Mouse (Mus musculus) midbrain, embryonic 12.5 days (tissue): ENCODE measurements at regions not wholly inside any gene's neighbourhood (a gene's known extent, or its start where the extent isn't known, plus 50 kb on each side); places are given as distances from the start of the nearest gene placed in this dataset.

Experiments
- ATAC-seq: fragments of 200-750 bp; cut with Nextera tagmentation; 2 replicates; pipeline ENCODE4 v1.8.0; 2017; ENCODE audit warnings: low read depth, moderate TSS enrichment, moderate library complexity; ENCODE audit not compliant: low FRiP score
- H3K27ac ChIP-seq: fragments of 300-500 bp; sonication (generic); replicated peaks from 2 replicates; pipeline ENCODE4 v1.5.1; 2016; ENCODE audit warnings: mild to moderate bottlenecking
- H3K27me3 ChIP-seq: fragments of 300-500 bp; sonication (generic); 2 replicates; pipeline ENCODE4 v1.6.1; 2016; ENCODE audit warnings: mild to moderate bottlenecking
- H3K36me3 ChIP-seq: fragments of 300-500 bp; sonication (generic); 2 replicates; pipeline ENCODE4 v1.6.1; 2016
- H3K4me1 ChIP-seq: fragments of 300-500 bp; sonication (generic); 2 replicates; pipeline ENCODE4 v1.6.1; 2016
- H3K4me2 ChIP-seq: fragments of 300-500 bp; sonication (generic); replicated peaks from 2 replicates; pipeline ENCODE4 v1.6.1; 2016; ENCODE audit warnings: mild to moderate bottlenecking, moderate library complexity
- H3K4me3 ChIP-seq: fragments of 300-500 bp; sonication (generic); 2 replicates; pipeline ENCODE4 v1.5.1; 2016; ENCODE audit warnings: mild to moderate bottlenecking
- H3K9ac ChIP-seq: fragments of 300-500 bp; sonication (generic); replicated peaks from 2 replicates; pipeline ENCODE4 v1.6.1; 2016; ENCODE audit warnings: mild to moderate bottlenecking, moderate library complexity
- H3K9me3 ChIP-seq: fragments of 300-500 bp; sonication (generic); 2 replicates; pipeline ENCODE4 v1.6.1; 2016; ENCODE audit warnings: mild to moderate bottlenecking
- WGBS: fragments of 180-500 bp; shearing (Covaris S2); methylation state at CpG from one replicate; pipeline ENCODE4 v1.1.7; 2016; 5-methylcytosine and 5-hydroxymethylcytosine counted together

DNA sequence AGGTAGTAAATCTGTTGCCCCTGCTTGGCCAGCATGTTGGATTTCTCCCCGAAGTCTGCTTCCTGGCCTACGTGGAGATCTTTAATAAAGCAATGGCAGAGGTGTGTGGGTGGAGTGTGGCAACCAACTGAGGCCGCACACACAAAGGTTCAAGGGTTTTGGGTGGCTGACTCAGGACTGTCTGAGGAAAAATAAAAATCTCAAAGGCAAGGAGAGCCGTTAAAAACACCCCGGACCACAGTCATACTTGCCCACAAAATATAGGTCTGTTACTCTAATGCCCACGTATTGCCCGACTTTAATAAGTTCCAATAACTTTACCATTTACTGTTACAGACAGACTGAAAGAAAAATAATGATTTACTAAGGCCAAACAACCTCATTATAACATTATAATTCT lies 108.7 kb upstream of the Cdkn2b start:
- no peaks in the 10 kb centered on the region for H3K36me3 ChIP-seq
- no peak for ATAC-seq
- H3K27ac ChIP-seq: no peak overlapping the region
- H3K9me3 ChIP-seq: no peaks in the 10 kb centered on the region
- H3K9ac ChIP-seq: no peak overlapping the region
- H3K4me2 ChIP-seq: no peak overlapping the region
- WGBS: 95% methylated on average over 7 of the region's 7 CpGs
- H3K27me3 ChIP-seq: no peaks in the 10 kb centered on the region
- H3K4me1 ChIP-seq: no peaks in the 10 kb centered on the region
- H3K4me3 ChIP-seq: no peak overlapping the region

- Histone ChIP-seq H3K9me3 (no peaks in the 10 kb centered on the region), H3K4me1 (no peaks in the 10 kb centered on the region), H3K36me3 (no peaks in the 10 kb centered on the region), H3K27ac (no peak overlapping the region), H3K9ac (no peak overlapping the region), H3K4me3 (no peak overlapping the region), H3K27me3 (no peaks in the 10 kb centered on the region), H3K4me2 (no peak overlapping the region)
- ATAC-seq: no peak
- WGBS: 79% methylated on average over 2 of the region's 2 CpGs
Measured at GRCm38 (mm10) chr4:89405624-89406167, 94.9 kb upstream of the Cdkn2b start.

DNA sequence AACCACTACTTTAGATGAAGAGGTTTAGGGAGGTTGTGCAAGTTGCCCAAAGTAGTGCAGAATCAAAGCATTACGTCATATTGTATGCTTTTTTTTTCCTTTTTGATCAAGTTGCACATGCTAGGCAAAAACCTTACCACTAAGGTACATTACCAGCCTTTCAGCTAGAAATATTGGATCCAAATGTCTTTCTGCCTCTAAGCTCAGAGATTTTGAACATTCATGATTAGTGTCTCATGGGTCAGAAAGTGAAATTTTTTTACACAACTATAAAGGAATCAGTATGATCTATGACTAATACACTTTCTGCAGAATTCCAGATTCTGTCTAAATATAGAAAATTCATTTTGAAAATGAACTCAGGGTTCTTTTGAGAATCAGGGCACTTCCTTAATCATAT lies 92.3 kb upstream of the Cdkn2b start:
- Histone ChIP-seq H3K9ac (no peak overlapping the region), H3K27ac (no peak overlapping the region), H3K4me1 (no peaks in the 10 kb centered on the region), H3K9me3 (no peaks in the 10 kb centered on the region), H3K4me2 (no peak overlapping the region), H3K36me3 (no peaks in the 10 kb centered on the region), H3K27me3 (no peaks in the 10 kb centered on the region), H3K4me3 (no peak overlapping the region)
- 89% methylated on average over 1 of the region's 1 CpGs for WGBS
- ATAC-seq: no peak

GRCm38 (mm10) chr4:89402324-89402723 lies 91.5 kb upstream of the Cdkn2b start:
- H3K36me3 ChIP-seq: no peaks in the 10 kb centered on the region
- no peaks in the 10 kb centered on the region for H3K9me3 ChIP-seq
- H3K4me3 ChIP-seq: no peak overlapping the region
- no peak overlapping the region for H3K4me2 ChIP-seq
- ATAC-seq: no peak
- no peaks in the 10 kb centered on the region for H3K4me1 ChIP-seq
- WGBS: 75% methylated on average over 5 of the region's 5 CpGs
- H3K27me3 ChIP-seq: no peaks in the 10 kb centered on the region
- no peak overlapping the region for H3K27ac ChIP-seq
- no peak overlapping the region for H3K9ac ChIP-seq

DNA sequence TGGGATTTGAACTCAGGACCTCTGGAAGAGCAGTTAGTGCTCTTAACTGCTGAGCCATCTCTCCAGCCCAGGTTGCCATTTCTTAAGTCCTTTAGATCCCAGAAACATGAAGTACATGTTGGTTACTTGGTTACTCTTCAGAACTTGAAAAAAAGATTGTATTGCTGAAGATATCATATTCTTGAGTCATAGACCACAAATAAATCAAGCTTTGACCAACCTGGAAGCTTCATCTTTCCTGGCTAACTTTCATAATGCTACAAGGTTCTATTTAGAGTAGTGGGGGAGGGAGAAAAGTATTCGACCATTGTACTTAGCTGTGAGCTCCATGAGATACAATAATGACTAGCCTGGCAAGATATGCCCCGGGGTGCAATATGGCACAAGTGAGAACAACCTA lies 90.9 kb upstream of the Cdkn2b start:
- H3K9me3 ChIP-seq: no peaks in the 10 kb centered on the region
- no peaks in the 10 kb centered on the region for H3K4me1 ChIP-seq
- H3K4me2 ChIP-seq: no peak overlapping the region
- H3K27ac ChIP-seq: no peak overlapping the region
- no peaks in the 10 kb centered on the region for H3K27me3 ChIP-seq
- H3K4me3 ChIP-seq: no peak overlapping the region
- no peak for ATAC-seq
- H3K9ac ChIP-seq: no peak overlapping the region
- no peaks in the 10 kb centered on the region for H3K36me3 ChIP-seq
- WGBS: 87% methylated on average over 2 of the region's 2 CpGs

DNA sequence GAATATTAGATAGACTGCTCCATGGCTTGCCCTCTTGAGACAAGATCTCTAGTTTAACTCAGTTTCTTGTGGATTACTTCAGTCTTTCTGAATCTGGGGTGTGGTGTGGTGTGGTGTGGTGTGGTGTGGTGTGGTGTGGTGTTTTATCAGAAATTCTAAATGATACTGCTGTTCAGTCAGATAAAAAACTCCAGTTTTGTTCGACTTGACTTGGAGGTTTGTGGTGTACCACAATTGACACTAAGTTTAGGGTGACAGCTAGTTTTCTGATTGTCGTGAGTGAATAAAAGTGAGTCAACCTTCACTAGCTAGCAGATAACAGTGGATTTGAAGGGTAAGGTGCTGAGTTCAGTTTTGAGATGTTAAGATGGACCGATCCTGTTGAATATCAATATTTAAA lies 89.5 kb upstream of the Cdkn2b start:
- no peak overlapping the region for H3K9ac ChIP-seq
- no peaks in the 10 kb centered on the region for H3K36me3 ChIP-seq
- no peaks in the 10 kb centered on the region for H3K9me3 ChIP-seq
- no peak overlapping the region for H3K27ac ChIP-seq
- no peak overlapping the region for H3K4me2 ChIP-seq
- WGBS: 88% methylated on average over 3 of the region's 3 CpGs
- H3K4me3 ChIP-seq: no peak overlapping the region
- no peaks in the 10 kb centered on the region for H3K27me3 ChIP-seq
- ATAC-seq: no peak
- H3K4me1 ChIP-seq: no peaks in the 10 kb centered on the region

DNA sequence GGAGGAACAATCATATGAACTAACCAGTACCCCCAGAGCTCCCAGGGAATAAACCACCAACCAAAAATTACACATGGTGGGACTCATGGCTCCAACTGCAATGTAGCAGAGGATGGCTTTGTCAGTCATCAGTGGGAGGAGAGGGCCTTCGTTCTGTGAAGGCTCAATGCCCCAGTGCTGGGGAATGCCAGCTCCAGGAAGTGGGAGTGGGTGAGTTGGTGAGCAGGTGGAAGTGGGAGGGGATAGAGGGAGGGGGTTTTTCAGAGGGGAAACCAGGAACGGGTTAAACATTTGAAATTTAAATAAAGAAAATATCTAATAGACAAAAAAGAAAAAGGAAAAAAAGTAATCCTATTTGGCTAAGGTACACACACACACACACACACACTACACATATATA lies 88.4 kb upstream of the Cdkn2b start:
- H3K4me3 ChIP-seq: no peak overlapping the region
- no peaks in the 10 kb centered on the region for H3K36me3 ChIP-seq
- no peak overlapping the region for H3K4me2 ChIP-seq
- no peak overlapping the region for H3K9ac ChIP-seq
- no peaks in the 10 kb centered on the region for H3K27me3 ChIP-seq
- H3K9me3 ChIP-seq: no peaks in the 10 kb centered on the region
- WGBS: 70% methylated on average over 2 of the region's 2 CpGs
- H3K4me1 ChIP-seq: no peaks in the 10 kb centered on the region
- no peak for ATAC-seq
- no peak overlapping the region for H3K27ac ChIP-seq

- Histone ChIP-seq H3K4me3 (no peak overlapping the region), H3K4me2 (no peak overlapping the region), H3K27me3 (no peaks in the 10 kb centered on the region), H3K9me3 (no peaks in the 10 kb centered on the region), H3K4me1 (no peaks in the 10 kb centered on the region), H3K27ac (no peak overlapping the region), H3K9ac (no peak overlapping the region), H3K36me3 (no peaks in the 10 kb centered on the region)
- 87% methylated on average over 2 of the region's 2 CpGs for WGBS
- no peak for ATAC-seq
Measured at GRCm38 (mm10) chr4:89396020-89396419, 85.2 kb upstream of the Cdkn2b start.

DNA sequence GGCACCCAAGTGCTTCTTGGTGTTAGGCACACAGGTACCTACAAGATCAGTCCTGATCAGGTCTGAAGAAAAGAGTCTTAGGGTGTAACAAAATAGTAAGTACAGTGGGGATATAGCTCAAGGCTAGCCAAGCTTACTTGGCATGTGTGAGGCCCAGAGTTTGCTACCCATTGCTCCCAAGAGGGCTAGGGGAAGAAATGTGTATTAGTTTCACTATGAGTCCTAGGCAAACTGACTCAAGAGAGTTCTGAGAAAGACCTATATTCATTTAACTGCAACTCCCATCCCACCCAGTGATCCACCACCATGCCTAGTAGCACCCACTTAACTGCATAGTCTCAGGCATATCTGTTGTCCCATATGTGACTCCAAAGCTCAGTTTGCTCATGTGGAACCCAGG lies 84.5 kb upstream of the Cdkn2b start:
- ATAC-seq: no peak
- no peaks in the 10 kb centered on the region for H3K9me3 ChIP-seq
- H3K36me3 ChIP-seq: no peaks in the 10 kb centered on the region
- no peak overlapping the region for H3K4me2 ChIP-seq
- H3K4me3 ChIP-seq: no peak overlapping the region
- no peak overlapping the region for H3K27ac ChIP-seq
- H3K4me1 ChIP-seq: no peaks in the 10 kb centered on the region
- no peaks in the 10 kb centered on the region for H3K27me3 ChIP-seq
- H3K9ac ChIP-seq: no peak overlapping the region

DNA sequence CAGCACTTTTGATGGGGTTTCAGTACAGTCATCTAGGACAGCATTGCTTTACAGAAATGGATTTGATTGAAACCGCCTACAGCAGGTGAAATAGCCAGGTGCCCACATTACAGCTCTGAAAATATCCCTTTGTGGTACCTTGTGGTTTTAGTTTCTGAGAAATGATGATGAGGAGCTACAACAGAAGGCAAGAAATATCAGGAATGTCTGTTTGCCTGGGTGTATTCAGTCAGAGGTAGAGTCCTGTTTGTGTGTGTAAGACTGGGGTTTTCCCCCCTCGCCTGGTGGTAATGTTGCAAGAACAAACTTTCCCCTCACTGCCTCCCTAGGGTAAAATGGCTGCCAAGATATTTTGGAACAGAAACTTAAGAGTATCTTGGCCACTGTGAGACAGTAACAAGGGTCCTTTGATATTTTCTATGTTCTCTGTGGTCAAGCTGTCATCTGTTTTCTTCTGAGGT lies 82.4 kb upstream of the Cdkn2b start:
- H3K9ac ChIP-seq: no peak overlapping the region
- H3K9me3 ChIP-seq: no peaks in the 10 kb centered on the region
- no peak overlapping the region for H3K4me2 ChIP-seq
- no peaks in the 10 kb centered on the region for H3K27me3 ChIP-seq
- H3K36me3 ChIP-seq: no peaks in the 10 kb centered on the region
- H3K4me1 ChIP-seq: no peaks in the 10 kb centered on the region
- no peak overlapping the region for H3K4me3 ChIP-seq
- WGBS: 90% methylated on average over 2 of the region's 2 CpGs
- no peak overlapping the region for H3K27ac ChIP-seq
- ATAC-seq: no peak

GRCm38 (mm10) chr4:89392791-89393190 lies 82.0 kb upstream of the Cdkn2b start:
- no peaks in the 10 kb centered on the region for H3K27me3 ChIP-seq
- no peak overlapping the region for H3K9ac ChIP-seq
- no peaks in the 10 kb centered on the region for H3K9me3 ChIP-seq
- no peak overlapping the region for H3K4me3 ChIP-seq
- H3K36me3 ChIP-seq: no peaks in the 10 kb centered on the region
- no peak overlapping the region for H3K27ac ChIP-seq
- no peak for ATAC-seq
- no peak overlapping the region for H3K4me2 ChIP-seq
- H3K4me1 ChIP-seq: no peaks in the 10 kb centered on the region

- 87% methylated on average over 9 of the region's 9 CpGs for WGBS
- Histone ChIP-seq H3K27ac (no peak overlapping the region), H3K9me3 (no peaks in the 10 kb centered on the region), H3K4me2 (no peak overlapping the region), H3K36me3 (no peaks in the 10 kb centered on the region), H3K9ac (no peak overlapping the region), H3K27me3 (no peaks in the 10 kb centered on the region), H3K4me3 (no peak overlapping the region), H3K4me1 (no peaks in the 10 kb centered on the region)
- ATAC-seq: no peak
Measured at GRCm38 (mm10) chr4:89391463-89392308, 80.8 kb upstream of the Cdkn2b start.

DNA sequence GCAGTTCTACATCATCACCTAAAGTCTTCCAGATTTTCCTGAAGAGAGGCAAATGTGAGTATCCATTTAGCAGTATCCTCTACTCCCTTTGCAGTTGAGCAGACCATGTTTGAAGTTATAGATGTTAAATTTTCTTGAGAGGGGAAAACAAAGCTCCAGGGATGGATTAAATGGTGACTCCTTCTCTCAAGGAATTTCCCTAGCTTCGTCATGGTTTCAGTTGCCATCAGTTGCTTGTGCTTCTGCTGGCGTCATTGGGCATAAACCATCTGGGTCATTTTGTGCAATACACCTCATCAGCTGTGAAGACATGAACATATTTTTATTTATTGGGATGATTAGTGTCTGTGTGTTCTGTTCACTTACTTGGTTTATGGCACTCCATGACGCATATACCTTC lies 72.7 kb upstream of the Cdkn2b start:
- H3K4me2 ChIP-seq: no peak overlapping the region
- no peak for ATAC-seq
- H3K9ac ChIP-seq: no peak overlapping the region
- H3K9me3 ChIP-seq: no peaks in the 10 kb centered on the region
- 93% methylated on average over 3 of the region's 3 CpGs for WGBS
- H3K4me1 ChIP-seq: no peaks in the 10 kb centered on the region
- no peaks in the 10 kb centered on the region for H3K36me3 ChIP-seq
- H3K27me3 ChIP-seq: no peaks in the 10 kb centered on the region
- H3K4me3 ChIP-seq: no peak overlapping the region
- no peak overlapping the region for H3K27ac ChIP-seq
